9 mouse cellular contexts compared by ENCODE assay signal in the genomic region with DNA sequence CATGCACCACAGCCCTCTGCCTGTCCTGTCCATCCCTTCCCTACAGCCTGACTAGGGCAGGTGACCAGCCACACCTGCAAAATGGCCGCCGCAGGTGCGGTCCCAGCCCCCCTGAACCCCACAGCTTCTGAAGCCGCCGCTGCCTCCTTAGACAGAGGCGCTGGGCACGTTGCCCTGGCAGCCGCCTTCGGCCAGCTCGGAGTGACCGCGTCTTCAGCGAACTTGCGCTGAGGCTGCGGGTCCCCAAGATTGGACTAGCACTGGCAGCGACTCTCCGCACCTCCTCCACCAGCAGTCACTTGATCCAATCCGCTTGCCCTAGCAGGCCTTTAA. TPM values are rescaled to one million over a fixed set of nuclear protein-coding genes. Genes with fewer than 3 reads are reported as not detected.
A peak's percentile ranks its signal among the peaks of the same experiment; 100 is the strongest.
DNase-seq lines count a peak whose midpoint lies in the region; ATAC-seq and TF ChIP-seq lines count a peak whose summit lies in the region.
"Had no signal": no experiment of that assay in that cellular context is flagged by ENCODE, and none has a peak within 500 bp of the region (broad histone marks: within the 10 kb centered on the region; RNA-seq: fewer than 3 reads in every experiment).

No protein-coding gene starts in this region.

- TF ChIP-seq EP300 in liver, postnatal 0 days (IDR thresholded peaks at IDR 0.05; ENCODE audit: low read depth), result no peak

- peak; percentile 7; the same call in 1 of the 2 replicates for ATAC-seq in hindbrain, embryonic 13.5 days (ENCODE audit: low FRiP score)
- no peak for ATAC-seq in liver, postnatal 0 days

- peak overlapping the region; percentile 96 for H3K27ac ChIP-seq in hindbrain, embryonic 13.5 days
- H3K27ac ChIP-seq in liver, postnatal 0 days (ENCODE audit: low read depth), result no peak overlapping the region

- peaks cover 50% of the 10 kb centered on the region for H3K4me1 ChIP-seq in hindbrain, embryonic 13.5 days (replicated peaks)
- peaks cover 8% of the 10 kb centered on the region; the same call in 1 of the 2 replicates for H3K4me1 ChIP-seq in liver, postnatal 0 days (ENCODE audit: insufficient read depth)

- H3K36me3 ChIP-seq in hindbrain, embryonic 13.5 days, result peaks cover 9% of the 10 kb centered on the region; the same call in 1 of the 2 replicates
- H3K36me3 ChIP-seq in liver, postnatal 0 days (replicated peaks; ENCODE audit: insufficient read depth, low read length), result no peaks in the 10 kb centered on the region

- H3K9me3 ChIP-seq in hindbrain, embryonic 13.5 days, result no peaks in the 10 kb centered on the region
- no peaks in the 10 kb centered on the region for H3K9me3 ChIP-seq in liver, postnatal 0 days (ENCODE audit: low read length)

- TF ChIP-seq CTCF in liver, postnatal 0 days (IDR thresholded peaks at IDR 0.05; ENCODE audit: low read depth), result no peak

- peak overlapping the region; percentile 87 for H3K9ac ChIP-seq in hindbrain, embryonic 13.5 days
- H3K9ac ChIP-seq in liver, postnatal 0 days (replicated peaks), result no peak overlapping the region

- H3K4me2 ChIP-seq in hindbrain, embryonic 13.5 days, result peak overlapping the region; percentile 98
- peak overlapping the region; percentile 64 for H3K4me2 ChIP-seq in liver, postnatal 0 days (ENCODE audit: low read depth, low read length)

- H3K27me3 ChIP-seq in hindbrain, embryonic 13.5 days, result peaks cover 8% of the 10 kb centered on the region
- H3K27me3 ChIP-seq in liver, postnatal 0 days (ENCODE audit: insufficient read depth, low read length), result peaks cover 46% of the 10 kb centered on the region

- peak overlapping the region; percentile 85 for H3K4me3 ChIP-seq in hindbrain, embryonic 13.5 days
- peak overlapping the region; percentile 38 for H3K4me3 ChIP-seq in liver, postnatal 0 days (ENCODE audit: low read depth, low read length)

- WGBS in hindbrain, embryonic 13.5 days, result 3% methylated on average over 18 of the region's 18 CpGs
- 7% methylated on average over 18 of the region's 18 CpGs for WGBS in liver, postnatal 0 days (ENCODE audit: insufficient replicate concordance)

- peak; percentile 67 for DNase-seq in cerebellum, adult 9-10 months
- no peak for DNase-seq in cerebellum, adult 8-10 months
- DNase-seq in retina, postnatal 7 days (ENCODE audit: low read depth, low spot score), result peak; percentile 53
- no peak for DNase-seq in retina, postnatal 1 day
- DNase-seq in liver, postnatal 0 days, result no peak
- DNase-seq in layer of hippocampus, adult 18-20 months (ENCODE audit: low spot score in 2 of 2), result no peak
- DNase-seq in urinary bladder, postnatal 10 days (ENCODE audit: low spot score), result no peak

RNA-seq across cellular contexts. Expression of a gene that starts 1.5 kb away (rescaled TPM):
- 340 and 349 TPM in 2 replicates for polyA plus RNA-seq in hindbrain, embryonic 13.5 days (2015; fragmentation: Nextera tagmentation; extraction: Ambion mirVana)
- polyA plus RNA-seq in liver, postnatal 0 days (2015; fragmentation: Nextera tagmentation; extraction: Ambion mirVana), result 0.17 and 0.28 TPM in 2 replicates
- total RNA-seq in layer of hippocampus, adult 18-20 months (2021), result 100 to 1,000 TPM; 637 to 653 TPM

RNA-seq across cellular contexts. Expression of a gene that starts 34.8 kb away (rescaled TPM):
- polyA plus RNA-seq in hindbrain, embryonic 13.5 days (2015; fragmentation: Nextera tagmentation; extraction: Ambion mirVana), result not detected in 2 replicates
- 443 and 456 TPM in 2 replicates for polyA plus RNA-seq in liver, postnatal 0 days (2015; fragmentation: Nextera tagmentation; extraction: Ambion mirVana)
- not detected for total RNA-seq in layer of hippocampus, adult 18-20 months (2021)
- polyA plus RNA-seq: C2C12 had no signal

Comparison
In these comparisons a context has a peak if more than half of its experiments do, and no peak if none do; other contexts are left out.
1. DNase-seq: peak in cerebellum, adult 9-10 months (single experiment) and retina, postnatal 7 days (single experiment); none in cerebellum, adult 8-10 months (single experiment), retina, postnatal 1 day (single experiment), liver, postnatal 0 days (single experiment), layer of hippocampus, adult 18-20 months (0 of 2) and urinary bladder, postnatal 10 days (single experiment).
2. RNA of a gene that starts 1.5 kb away (polyA plus RNA-seq): 340 to 349 TPM in hindbrain, embryonic 13.5 days; 0.17 to 0.28 TPM in liver, postnatal 0 days; every median in the first group is over 100 times any median in the second.
3. RNA of a gene that starts 34.8 kb away (polyA plus RNA-seq): 443 to 456 TPM in liver, postnatal 0 days; not detected in hindbrain, embryonic 13.5 days; every median in the first group is over 100 times any median in the second.